Mouse (Mus musculus) lung, embryonic 14.5 days (tissue): ENCODE measurements around the gene Duoxa1. TPM values are rescaled to one million over a fixed set of nuclear protein-coding genes. Genes with fewer than 3 reads are reported as not detected.

Experiments
- ATAC-seq: fragments of 200-750 bp; cut with Nextera tagmentation; 2 replicates; pipeline ENCODE4 v1.8.0; 2017; ENCODE audit warnings: mild to moderate bottlenecking, moderate TSS enrichment, moderate library complexity; ENCODE audit not compliant: insufficient read depth
- DNase-seq: peaks from one replicate; pipeline ENCODE4 v3.0.0-alpha.2; 2015
- H3K27ac ChIP-seq: fragments of 300-500 bp; sonication (generic); 2 replicates; pipeline ENCODE4 v1.5.1; 2014; ENCODE audit warnings: low read depth, mild to moderate bottlenecking, moderate library complexity
- H3K27me3 ChIP-seq: fragments of 300-500 bp; sonication (generic); 2 replicates; pipeline ENCODE4 v1.6.1; 2014; ENCODE audit warnings: low read length, control low read depth; ENCODE audit not compliant: insufficient read depth
- H3K36me3 ChIP-seq: fragments of 300-500 bp; sonication (generic); 2 replicates; pipeline ENCODE4 v1.6.1; 2014; ENCODE audit warnings: control low read depth; ENCODE audit not compliant: insufficient read depth
- H3K4me1 ChIP-seq: fragments of 300-500 bp; sonication (generic); 2 replicates; pipeline ENCODE4 v1.6.1; 2014; ENCODE audit warnings: antibody characterized with exemption, control low read depth; ENCODE audit not compliant: insufficient read depth
- H3K4me2 ChIP-seq: fragments of 300-500 bp; sonication (generic); 2 replicates; pipeline ENCODE4 v1.6.1; 2014; ENCODE audit warnings: mild to moderate bottlenecking
- H3K4me3 ChIP-seq: fragments of 300-500 bp; sonication (generic); 2 replicates; pipeline ENCODE4 v1.5.1; 2014; ENCODE audit warnings: low read depth, low read length
- H3K9ac ChIP-seq: fragments of 300-500 bp; sonication (generic); 2 replicates; pipeline ENCODE4 v1.6.1; 2014
- H3K9me3 ChIP-seq: fragments of 300-500 bp; sonication (generic); 2 replicates; pipeline ENCODE4 v1.6.1; 2016; ENCODE audit warnings: low read depth, low read length, control low read depth
- CTCF ChIP-seq: IDR thresholded peaks from 2 replicates; pipeline ENCODE4 v1.5.1; 2016; ENCODE audit warnings: antibody characterized with exemption, low read depth
- WGBS: fragments of 180-500 bp; shearing (Covaris S2); extraction: QIAGEN DNeasy Blood & Tissue Kit; methylation state at CpG from one replicate; pipeline ENCODE4 v1.1.7; 2014; 5-methylcytosine and 5-hydroxymethylcytosine counted together
- polyA plus RNA-seq: library from polyadenylated mRNA; unstranded; fragments of >200 nt; fragmentation: Nextera tagmentation; extraction: Ambion mirVana; gene quantifications from 2 replicates; pipeline ENCODE4 v1.2.1, GENCODE M21; 2014

Duoxa1 gene
- polyA plus RNA-seq, 1 experiment from 2014 or later: not detected

DNA sequence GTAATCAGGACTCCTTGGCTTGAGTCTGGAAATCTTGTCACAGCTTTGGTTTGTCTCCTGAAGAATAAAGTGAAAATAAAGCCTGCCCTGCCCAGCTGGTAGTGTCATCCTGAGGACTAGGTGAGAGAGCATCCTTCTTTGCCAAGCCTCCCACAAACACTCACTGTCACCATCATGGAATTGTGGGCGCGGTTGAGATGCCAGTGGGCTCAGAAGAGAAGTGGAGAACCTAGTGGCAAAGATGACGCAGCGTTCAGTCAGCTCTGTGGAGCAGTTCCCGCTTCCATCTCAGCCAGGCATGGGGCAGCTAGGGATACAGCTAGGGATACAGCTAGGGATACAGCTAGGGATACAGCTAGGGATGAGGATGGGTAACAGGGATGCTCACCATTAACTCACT, 57.5 kb downstream of the Duoxa1 start:
- TF ChIP-seq CTCF: no peak
- 90% methylated on average over 5 of the region's 5 CpGs for WGBS

More for the DNA sequence above, 57.5 kb downstream of the Duoxa1 start:
- no peaks in the 10 kb centered on the region for H3K36me3 ChIP-seq
- no peak overlapping the region for H3K4me3 ChIP-seq
- H3K9me3 ChIP-seq: no peaks in the 10 kb centered on the region
- no peak overlapping the region for H3K27ac ChIP-seq
- H3K27me3 ChIP-seq: no peaks in the 10 kb centered on the region
- H3K4me2 ChIP-seq: no peak overlapping the region
- no peaks in the 10 kb centered on the region for H3K4me1 ChIP-seq
- no peak for ATAC-seq
- no peak overlapping the region for H3K9ac ChIP-seq
- no peak for DNase-seq

Other genes starting within 250 kb of the Duoxa1 start
- 11.5 and 14.3 TPM in 2 replicates for gene Spg11, start 195.3 kb downstream of the Duoxa1 start, polyA plus RNA-seq
- gene B2m, start 166.0 kb downstream of the Duoxa1 start, polyA plus RNA-seq: 308 and 336 TPM in 2 replicates
- not detected in 2 replicates for gene Trim69, start 153.0 kb downstream of the Duoxa1 start, polyA plus RNA-seq
- not detected in 2 replicates for gene Patl2, start 127.5 kb downstream of the Duoxa1 start, polyA plus RNA-seq
- gene Terb2, start 127.5 kb downstream of the Duoxa1 start, polyA plus RNA-seq: not detected in 2 replicates
- 16.0 and 16.2 TPM in 2 replicates for gene Sord, start 79.0 kb downstream of the Duoxa1 start, polyA plus RNA-seq
- 0.07 TPM in 1 of 2 replicates, not detected in the other for gene Duox2, start 15.3 kb downstream of the Duoxa1 start, polyA plus RNA-seq
- 0.11 TPM in 1 of 2 replicates, not detected in the other for gene Duoxa2, start 14.8 kb downstream of the Duoxa1 start, polyA plus RNA-seq
- not detected in 2 replicates for gene Duox1, start 1.9 kb upstream of the Duoxa1 start, polyA plus RNA-seq
- 3.7 and 5.1 TPM in 2 replicates for gene Shf, start 55.4 kb upstream of the Duoxa1 start, polyA plus RNA-seq
- gene Slc28a2, start 112.7 kb upstream of the Duoxa1 start, polyA plus RNA-seq: 0.12 and 0.26 TPM in 2 replicates
- gene Gm14085, start 171.2 kb upstream of the Duoxa1 start, polyA plus RNA-seq: not detected in 2 replicates